Mouse (Mus musculus): ENCODE results near the gene Efna5. TPM values are rescaled to one million over a fixed set of nuclear protein-coding genes. Genes with fewer than 3 reads are reported as not detected.

The Efna5 gene
- polyA plus RNA-seq, 1 experiment = 49.7 TPM

DNA sequence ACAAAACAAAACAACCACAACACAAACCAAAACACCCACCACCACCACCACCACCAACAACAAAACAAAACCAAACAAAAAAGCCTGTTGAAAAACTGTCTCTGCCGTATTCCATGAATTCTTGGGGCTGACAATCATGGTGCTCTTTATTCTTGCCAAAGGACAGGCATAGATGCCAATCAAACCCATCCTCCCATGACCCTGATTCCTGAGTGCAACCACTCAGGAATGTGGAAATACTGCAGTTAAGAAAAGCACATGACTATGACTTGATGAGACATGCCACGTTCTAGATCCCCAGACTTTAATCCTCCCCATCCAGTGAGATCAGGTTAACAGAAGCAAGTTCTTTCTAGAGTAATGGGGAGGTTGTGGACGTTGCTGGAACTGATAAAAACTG is 246.2 kb downstream of the Efna5 start:
- no peak for TF ChIP-seq POLR2A (IDR thresholded peaks at IDR 0.05; ENCODE audit: low read depth, low read length)
- no peak for TF ChIP-seq CTCF (IDR thresholded peaks at IDR 0.05; ENCODE audit: borderline replicate concordance, insufficient read depth, low read length)
- Histone ChIP-seq H3K4me3 (ENCODE audit: insufficient read depth, low read length) (no peak overlapping the region), H3K27ac (ENCODE audit: insufficient read depth, low read length) (no peak overlapping the region), H3K4me1 (ENCODE audit: control insufficient read depth, insufficient read depth, low read length) (no peaks in the 10 kb centered on the region)

DNA sequence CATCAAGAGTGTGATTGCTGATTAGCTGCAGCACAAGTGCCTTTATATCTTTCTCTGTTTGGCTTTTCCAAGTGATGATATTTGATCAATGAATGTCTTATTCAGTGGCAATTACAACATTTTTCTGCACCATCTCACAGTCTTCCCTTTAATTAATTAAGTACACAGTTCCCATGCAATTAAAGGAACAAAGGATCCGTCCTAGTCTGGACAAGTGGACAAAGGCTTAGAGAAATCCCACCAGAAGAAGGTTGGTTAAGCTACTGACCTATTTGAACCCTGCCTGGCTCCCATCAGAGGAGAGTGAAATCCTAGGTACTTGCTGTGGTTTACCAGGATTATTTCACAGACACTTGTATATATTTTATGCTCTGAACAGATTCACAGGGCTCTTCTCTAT is 252.6 kb downstream of the Efna5 start:
- Histone ChIP-seq H3K27ac (ENCODE audit: insufficient read depth, low read length) (no peak overlapping the region), H3K4me3 (ENCODE audit: insufficient read depth, low read length) (no peak overlapping the region), H3K4me1 (ENCODE audit: control insufficient read depth, insufficient read depth, low read length) (no peaks in the 10 kb centered on the region)
- TF ChIP-seq POLR2A (IDR thresholded peaks at IDR 0.05; ENCODE audit: low read depth, low read length) (no peak), CTCF (IDR thresholded peaks at IDR 0.05; ENCODE audit: borderline replicate concordance, insufficient read depth, low read length) (no peak)

DNA sequence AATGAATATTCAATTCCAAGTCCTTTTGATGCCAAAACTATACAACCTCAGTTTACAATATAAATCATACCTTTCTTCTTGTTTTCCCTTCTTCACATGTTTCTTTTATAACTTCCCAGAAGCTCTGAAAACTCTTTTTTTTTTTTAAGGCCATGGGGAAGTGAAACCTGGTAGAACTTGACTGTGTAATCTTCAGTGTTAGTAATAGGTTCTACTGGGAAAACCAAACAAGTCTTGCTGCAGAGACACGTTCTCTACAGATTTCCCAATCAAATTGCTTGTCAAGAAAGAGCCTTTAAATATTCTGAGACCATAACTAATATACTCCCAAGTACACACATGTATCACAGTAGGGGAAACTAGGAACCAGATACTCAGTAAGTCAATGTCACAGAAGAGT is 253.6 kb downstream of the Efna5 start:
- no peaks in the 10 kb centered on the region for H3K4me1 ChIP-seq (ENCODE audit: control insufficient read depth, insufficient read depth, low read length)
- no peak overlapping the region for H3K4me3 ChIP-seq (ENCODE audit: insufficient read depth, low read length)
- no peak overlapping the region for H3K27ac ChIP-seq (ENCODE audit: insufficient read depth, low read length)
- TF ChIP-seq POLR2A (IDR thresholded peaks at IDR 0.05; ENCODE audit: low read depth, low read length) (no peak), CTCF (IDR thresholded peaks at IDR 0.05; ENCODE audit: borderline replicate concordance, insufficient read depth, low read length) (no peak)

GRCm38 (mm10) chr17:62625646-62626020 is 255.5 kb downstream of the Efna5 start:
- TF ChIP-seq POLR2A (IDR thresholded peaks at IDR 0.05; ENCODE audit: low read depth, low read length) (no peak), CTCF (IDR thresholded peaks at IDR 0.05; ENCODE audit: borderline replicate concordance, insufficient read depth, low read length) (no peak)
- H3K4me3 ChIP-seq (ENCODE audit: insufficient read depth, low read length) = no peak overlapping the region
- no peaks in the 10 kb centered on the region for H3K4me1 ChIP-seq (ENCODE audit: control insufficient read depth, insufficient read depth, low read length)
- no peak overlapping the region; the same call in 1 of the 2 replicates for H3K27ac ChIP-seq (ENCODE audit: insufficient read depth, low read length)

DNA sequence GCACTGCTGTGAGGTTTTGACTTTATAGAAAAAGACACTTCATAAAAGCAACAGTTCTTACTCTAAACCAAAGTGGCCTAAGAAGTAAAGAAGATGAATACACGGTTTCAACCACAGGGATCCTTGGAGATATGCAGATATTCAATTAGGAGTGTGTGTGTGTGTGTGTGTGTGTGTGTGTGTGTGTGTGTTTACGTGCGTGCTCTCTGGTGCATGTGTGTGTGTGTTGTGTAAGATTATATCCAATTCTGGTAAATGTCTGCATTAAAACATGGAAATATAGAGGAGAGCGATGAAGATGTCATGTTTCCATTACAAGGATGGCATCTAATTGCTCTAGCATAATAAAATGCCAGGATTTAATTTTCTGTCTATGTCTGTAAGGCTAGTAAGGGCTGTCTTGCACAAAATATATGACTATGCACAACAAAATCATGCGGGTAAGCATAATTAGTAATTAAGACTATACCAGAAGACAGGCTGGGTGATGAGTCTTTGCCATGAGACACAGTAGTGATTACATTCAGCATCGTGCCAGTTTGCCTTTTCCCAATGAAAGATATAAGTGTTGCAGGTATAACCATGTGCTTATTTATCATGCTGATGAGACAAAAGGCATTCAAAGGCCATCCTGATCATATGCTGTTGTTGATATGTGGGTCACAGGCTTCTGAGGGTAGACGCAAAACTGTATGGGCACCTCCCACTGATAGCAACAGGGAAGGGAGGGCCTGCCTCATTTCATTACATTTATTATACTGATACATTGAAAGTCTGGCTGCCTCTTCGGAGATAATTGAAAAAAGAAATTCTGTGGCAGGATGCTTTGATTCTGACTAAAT is 256.1 kb downstream of the Efna5 start:
- no peaks in the 10 kb centered on the region for H3K4me1 ChIP-seq (ENCODE audit: control insufficient read depth, insufficient read depth, low read length)
- H3K27ac ChIP-seq (ENCODE audit: insufficient read depth, low read length) = no peak overlapping the region
- TF ChIP-seq POLR2A (IDR thresholded peaks at IDR 0.05; ENCODE audit: low read depth, low read length) (no peak), CTCF (IDR thresholded peaks at IDR 0.05; ENCODE audit: borderline replicate concordance, insufficient read depth, low read length) (no peak)
- no peak overlapping the region for H3K4me3 ChIP-seq (ENCODE audit: insufficient read depth, low read length)

GRCm38 (mm10) chr17:62623224-62623623 is 257.9 kb downstream of the Efna5 start:
- Histone ChIP-seq H3K4me1 (ENCODE audit: control insufficient read depth, insufficient read depth, low read length) (no peaks in the 10 kb centered on the region), H3K27ac (ENCODE audit: insufficient read depth, low read length) (no peak overlapping the region), H3K4me3 (ENCODE audit: insufficient read depth, low read length) (no peak overlapping the region)
- TF ChIP-seq POLR2A (IDR thresholded peaks at IDR 0.05; ENCODE audit: low read depth, low read length) = no peak
- no peak for TF ChIP-seq CTCF (IDR thresholded peaks at IDR 0.05; ENCODE audit: borderline replicate concordance, insufficient read depth, low read length)

DNA sequence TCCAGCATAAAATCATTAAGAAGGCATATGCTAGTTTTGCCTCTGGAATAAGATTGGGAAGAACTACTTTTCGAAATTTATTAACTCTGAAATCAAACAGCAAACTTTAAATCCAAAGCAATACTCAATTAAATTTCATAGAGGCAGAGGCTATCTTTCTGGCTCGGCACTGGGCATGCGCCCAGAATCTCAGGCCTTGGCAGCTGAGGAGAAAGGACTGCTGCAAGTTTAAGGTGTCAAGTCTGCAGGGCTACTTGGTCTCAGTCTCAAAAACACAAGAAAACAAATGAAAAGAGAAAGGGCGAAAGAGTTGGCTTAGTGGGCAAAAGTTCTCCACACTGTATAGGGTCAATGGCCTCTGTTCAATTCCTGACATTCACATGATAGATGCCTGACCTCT is 258.6 kb downstream of the Efna5 start:
- no peak for TF ChIP-seq POLR2A (IDR thresholded peaks at IDR 0.05; ENCODE audit: low read depth, low read length)
- TF ChIP-seq CTCF (IDR thresholded peaks at IDR 0.05; ENCODE audit: borderline replicate concordance, insufficient read depth, low read length) = no peak
- H3K27ac ChIP-seq (ENCODE audit: insufficient read depth, low read length) = no peak overlapping the region
- no peak overlapping the region for H3K4me3 ChIP-seq (ENCODE audit: insufficient read depth, low read length)
- no peaks in the 10 kb centered on the region for H3K4me1 ChIP-seq (ENCODE audit: control insufficient read depth, insufficient read depth, low read length)

DNA sequence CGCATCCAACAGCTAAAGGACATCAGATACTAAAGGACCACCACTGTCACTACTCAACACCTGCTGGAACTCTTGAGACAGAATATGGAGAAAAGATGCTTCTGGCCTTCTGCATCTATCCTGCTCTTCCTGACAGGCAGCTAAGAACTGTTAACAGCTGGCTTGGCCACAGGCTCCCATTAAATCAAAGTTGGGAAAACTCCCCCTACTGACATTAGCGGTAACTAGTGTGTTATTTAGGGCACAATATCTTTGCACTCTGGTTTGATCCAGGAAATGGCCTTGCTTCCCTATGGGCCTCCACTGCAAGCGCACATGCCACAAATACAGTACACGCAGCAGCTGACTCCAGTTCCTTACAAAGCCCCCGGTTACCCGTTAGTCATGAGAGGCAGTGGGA is 266.0 kb downstream of the Efna5 start:
- no peak overlapping the region for H3K4me3 ChIP-seq (ENCODE audit: insufficient read depth, low read length)
- TF ChIP-seq POLR2A (IDR thresholded peaks at IDR 0.05; ENCODE audit: low read depth, low read length) = no peak
- TF ChIP-seq CTCF (IDR thresholded peaks at IDR 0.05; ENCODE audit: borderline replicate concordance, insufficient read depth, low read length) = no peak
- H3K4me1 ChIP-seq (ENCODE audit: control insufficient read depth, insufficient read depth, low read length) = no peaks in the 10 kb centered on the region
- H3K27ac ChIP-seq (ENCODE audit: insufficient read depth, low read length) = no peak overlapping the region

- no peak for TF ChIP-seq CTCF (IDR thresholded peaks at IDR 0.05; ENCODE audit: borderline replicate concordance, insufficient read depth, low read length)
- TF ChIP-seq POLR2A (IDR thresholded peaks at IDR 0.05; ENCODE audit: low read depth, low read length) = no peak
- H3K27ac ChIP-seq (ENCODE audit: insufficient read depth, low read length) = no peak overlapping the region
- H3K4me3 ChIP-seq (ENCODE audit: insufficient read depth, low read length) = no peak overlapping the region
- H3K4me1 ChIP-seq (ENCODE audit: control insufficient read depth, insufficient read depth, low read length) = no peaks in the 10 kb centered on the region
Measured at GRCm38 (mm10) chr17:62614708-62615107, 266.4 kb downstream of the Efna5 start.

DNA sequence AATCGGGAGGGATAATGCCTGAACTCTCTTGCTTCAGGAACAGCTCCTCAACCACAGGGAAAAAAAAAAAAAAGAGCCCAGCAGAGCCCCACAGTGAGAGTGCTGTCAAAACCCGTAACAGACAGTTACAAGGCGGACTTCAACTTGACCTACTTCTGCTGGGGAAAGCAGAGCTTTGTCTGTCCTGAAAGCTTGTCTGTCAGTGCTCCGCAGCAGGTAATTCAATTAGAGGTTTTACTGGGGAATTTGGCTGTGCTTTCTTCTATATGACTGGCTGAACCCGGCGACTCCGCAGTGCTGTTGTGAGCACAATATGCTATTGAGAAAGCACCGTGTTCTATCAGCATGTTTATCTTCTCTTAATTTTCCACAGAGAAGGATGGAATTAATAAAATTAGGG is 266.9 kb downstream of the Efna5 start:
- Histone ChIP-seq H3K4me1 (ENCODE audit: control insufficient read depth, insufficient read depth, low read length) (no peaks in the 10 kb centered on the region), H3K27ac (ENCODE audit: insufficient read depth, low read length) (no peak overlapping the region), H3K4me3 (ENCODE audit: insufficient read depth, low read length) (no peak overlapping the region)
- TF ChIP-seq POLR2A (IDR thresholded peaks at IDR 0.05; ENCODE audit: low read depth, low read length) (no peak), CTCF (IDR thresholded peaks at IDR 0.05; ENCODE audit: borderline replicate concordance, insufficient read depth, low read length) (no peak)
